Mouse (Mus musculus) thymus, adult 2 months (tissue): ENCODE measurements around the gene Isyna1. TPM values are rescaled to one million over a fixed set of nuclear protein-coding genes. Genes with fewer than 3 reads are reported as not detected.

Source experiments
- DNase-seq: peaks from one replicate; pipeline ENCODE4 v3.0.0; 2021
- H3K27ac ChIP-seq: fragments of 200-500 bp; 2 replicates; pipeline ENCODE4 v1.5.1; 2012; ENCODE audit warnings: low read length, control low read depth; ENCODE audit not compliant: control insufficient read depth, insufficient read depth
- H3K27me3 ChIP-seq: fragments of 200-500 bp; 2 replicates; pipeline ENCODE4 v1.6.1; 2012; ENCODE audit warnings: mild to moderate bottlenecking, low read length, moderate library complexity, mixed read lengths; ENCODE audit not compliant: control insufficient read depth, insufficient read depth
- H3K36me3 ChIP-seq: fragments of 200-500 bp; 2 replicates; pipeline ENCODE4 v1.6.1; 2012; ENCODE audit warnings: mild to moderate bottlenecking, low read length, moderate library complexity; ENCODE audit not compliant: control insufficient read depth, insufficient read depth
- H3K4me1 ChIP-seq: fragments of 200-500 bp; replicated peaks from 2 replicates; pipeline ENCODE4 v1.6.1; 2012; ENCODE audit warnings: low read length; ENCODE audit not compliant: control insufficient read depth, insufficient read depth
- H3K4me3 ChIP-seq: fragments of 200-500 bp; 2 replicates; pipeline ENCODE4 v1.5.1; 2012; ENCODE audit warnings: mild to moderate bottlenecking, low read length, control low read depth, moderate library complexity; ENCODE audit not compliant: control insufficient read depth, insufficient read depth
- CTCF ChIP-seq: fragments of 200-500 bp; IDR thresholded peaks from 2 replicates; pipeline ENCODE4 v1.5.1; 2012; ENCODE audit warnings: mild to moderate bottlenecking, control low read depth, low read length, moderate library complexity, borderline replicate concordance; ENCODE audit not compliant: control insufficient read depth, poor library complexity, insufficient read depth; ENCODE audit errors: extremely low read depth
- POLR2A ChIP-seq: fragments of 200-500 bp; IDR thresholded peaks from 2 replicates; pipeline ENCODE4 v1.6.1; 2012; ENCODE audit warnings: mild to moderate bottlenecking, low read length, control low read depth, moderate library complexity; ENCODE audit not compliant: control insufficient read depth, poor library complexity, insufficient read depth; ENCODE audit errors: extremely low read depth
- WGBS: fragments of 180-500 bp; shearing (Covaris S2); methylation state at CpG from one replicate; pipeline ENCODE4 v1.1.7; 2018; 5-methylcytosine and 5-hydroxymethylcytosine counted together
- polyA plus RNA-seq: library from polyadenylated mRNA; depleted of rRNA; stranded (reverse); fragments of >200 nt; gene quantifications from 2 replicates; pipeline ENCODE4 v1.2.3, GENCODE M21; 2012

Isyna1 gene
- polyA plus RNA-seq, 1 experiment, result 185 TPM

DNA sequence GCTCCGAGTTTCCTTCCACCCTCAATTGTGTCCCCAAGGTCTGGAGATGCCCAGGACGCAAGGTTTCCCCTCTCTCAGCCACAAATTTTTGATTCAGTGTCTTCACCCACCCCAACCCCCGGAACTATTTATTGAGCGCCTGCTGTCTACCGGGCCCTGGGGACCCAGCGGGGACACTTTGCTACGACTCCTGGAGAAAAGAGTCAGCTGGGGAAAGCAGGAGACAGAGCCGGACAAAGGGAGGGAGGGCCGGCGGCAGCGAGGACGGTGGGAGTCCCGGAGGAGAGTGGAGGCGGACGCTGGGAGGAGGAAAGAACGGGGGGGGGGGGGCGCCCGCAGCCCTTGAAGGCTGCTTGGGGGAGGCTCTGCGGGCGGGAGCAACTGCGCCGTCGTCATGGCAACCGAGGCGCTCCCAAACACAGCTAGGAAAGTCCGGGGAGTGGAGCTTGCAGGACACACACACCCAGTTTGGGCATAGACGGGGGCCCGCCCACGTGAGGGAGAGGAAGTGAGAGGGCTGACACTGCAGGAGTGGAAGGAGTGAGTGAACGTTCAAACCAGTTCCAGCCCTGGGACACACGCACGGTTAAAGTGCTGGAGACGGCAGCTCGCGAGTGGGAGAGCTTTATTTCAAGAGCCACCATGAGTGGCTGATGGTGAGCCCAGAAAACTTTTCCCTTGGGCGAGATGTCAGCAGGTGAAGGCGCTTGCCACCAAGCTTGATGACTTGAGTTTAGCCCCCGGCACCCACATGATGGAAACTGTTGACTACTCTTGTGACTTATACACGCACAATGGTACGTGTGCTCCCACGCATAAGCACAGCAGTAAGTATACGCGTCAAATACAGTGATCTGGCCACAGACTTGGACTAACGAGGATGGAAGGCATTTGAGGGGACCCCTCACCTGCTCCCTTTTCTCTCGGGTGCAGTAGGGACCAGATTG, 15.9 kb downstream of the Isyna1 start:
- peak overlapping the region; percentile 86 for H3K27ac ChIP-seq
- 1% methylated on average over 44 of the region's 45 CpGs for WGBS
- no peaks in the 10 kb centered on the region for H3K36me3 ChIP-seq
- TF ChIP-seq CTCF, result no peak
- peak; percentile 15 for TF ChIP-seq POLR2A
- H3K4me3 ChIP-seq, result peak overlapping the region; percentile 44
- peak; percentile 81 for DNase-seq
- peaks cover 46% of the 10 kb centered on the region for H3K4me1 ChIP-seq
- H3K27me3 ChIP-seq, result no peaks in the 10 kb centered on the region

DNA sequence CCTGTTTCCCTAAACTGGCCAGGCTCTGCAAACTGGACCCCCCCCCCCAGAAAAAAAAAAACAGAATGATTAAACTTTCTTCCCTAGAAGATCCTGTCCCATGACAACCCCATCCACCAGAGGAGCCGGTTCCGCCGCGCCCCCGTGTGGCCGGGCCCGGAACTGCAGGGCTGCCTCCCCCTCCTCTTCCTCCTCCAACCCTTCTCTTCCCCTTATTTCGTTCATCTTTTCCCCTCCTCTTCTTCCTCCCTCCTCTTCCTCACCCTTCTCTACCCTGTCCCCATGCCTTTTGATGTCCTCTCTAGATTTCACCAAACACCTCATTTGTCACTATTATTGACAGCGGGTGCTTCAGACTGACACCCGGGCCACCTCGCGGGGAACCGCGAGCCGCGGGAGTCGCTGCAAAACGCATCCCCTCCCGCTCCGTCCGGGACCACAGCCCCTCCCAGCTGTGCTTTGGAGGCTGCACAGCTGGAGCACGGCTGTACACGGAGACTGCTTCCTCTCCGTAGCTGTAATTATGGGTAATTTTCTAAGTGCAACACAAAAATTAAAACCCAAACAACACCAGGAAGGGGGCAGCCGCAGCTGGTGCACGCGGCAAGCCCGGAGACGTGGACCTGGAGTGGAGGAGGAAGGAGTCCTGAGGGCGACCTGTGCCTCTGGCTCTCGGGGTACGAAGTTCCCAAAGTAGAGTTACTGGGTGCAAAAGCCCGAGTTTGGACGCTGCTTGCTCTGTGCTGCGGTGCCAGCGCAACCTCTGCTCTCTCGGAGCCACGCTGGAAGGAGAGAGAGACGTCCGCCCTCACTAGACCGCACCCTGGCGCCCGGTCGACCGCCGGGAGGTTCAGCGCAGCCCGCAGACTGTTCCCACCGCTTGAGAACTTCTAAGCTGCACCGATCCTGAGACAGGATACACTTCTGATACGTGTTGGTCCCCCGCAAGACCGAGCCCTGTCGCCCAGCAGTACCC, 16.9 kb downstream of the Isyna1 start:
- under 1% methylated on average over 54 of the region's 54 CpGs for WGBS
- TF ChIP-seq CTCF, result peak; percentile 95
- no peak for TF ChIP-seq POLR2A
- Histone ChIP-seq H3K4me1 (peaks cover 46% of the 10 kb centered on the region), H3K27me3 (no peaks in the 10 kb centered on the region), H3K36me3 (no peaks in the 10 kb centered on the region), H3K27ac (peak overlapping the region; percentile 86), H3K4me3 (peak overlapping the region; percentile 59)
- DNase-seq, result peak; percentile 92

DNA sequence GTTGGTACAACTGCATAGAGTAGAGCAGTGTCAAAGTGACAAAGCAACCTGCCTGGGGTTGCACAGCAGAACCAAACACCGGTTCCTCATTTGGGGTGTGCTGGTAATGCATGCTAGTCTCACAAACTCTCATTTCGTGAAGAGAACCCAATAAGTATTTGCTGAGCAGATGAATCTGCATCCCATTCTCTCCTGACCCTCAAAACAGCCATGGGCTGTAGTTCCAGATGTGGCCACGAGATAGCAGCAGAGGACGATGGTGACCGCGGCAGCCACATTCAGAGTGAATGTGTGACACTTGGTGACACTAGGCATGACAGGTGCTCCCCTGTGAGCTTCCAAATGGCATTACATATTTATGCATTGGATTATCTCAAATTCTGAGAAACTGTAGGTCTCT, 17.7 kb downstream of the Isyna1 start:
- WGBS, result 0% methylated on average over 6 of the region's 6 CpGs
- Histone ChIP-seq H3K27ac (peak overlapping the region; percentile 60), H3K4me3 (peak overlapping the region; percentile 59), H3K36me3 (no peaks in the 10 kb centered on the region), H3K4me1 (peaks cover 42% of the 10 kb centered on the region), H3K27me3 (no peaks in the 10 kb centered on the region)
- DNase-seq, result peak; percentile 93
- TF ChIP-seq POLR2A (no peak), CTCF (peak; percentile 79; the same call in 1 of the 2 replicates)

DNA sequence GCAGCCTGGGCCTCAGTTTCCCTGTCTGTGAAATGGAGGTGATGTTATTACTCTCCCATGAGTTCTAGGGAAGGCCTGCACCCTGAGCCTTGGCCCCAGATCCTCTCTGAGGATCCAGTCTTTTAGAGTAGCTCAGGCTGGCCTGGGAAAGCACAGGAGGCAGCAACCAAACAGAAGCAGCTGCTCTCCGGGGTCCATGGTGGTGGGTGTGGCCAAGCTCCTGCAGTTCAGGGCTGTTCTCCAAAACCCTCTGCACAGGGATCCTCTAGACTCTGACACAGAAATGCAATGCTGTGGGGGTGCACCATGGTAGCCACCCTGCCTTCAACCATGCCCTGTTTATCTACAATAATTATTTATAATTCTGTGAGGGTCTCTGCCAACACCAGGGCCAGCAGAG, 19.6 kb downstream of the Isyna1 start:
- Histone ChIP-seq H3K4me3 (no peak overlapping the region), H3K27ac (no peak overlapping the region), H3K36me3 (no peaks in the 10 kb centered on the region), H3K4me1 (peaks cover 28% of the 10 kb centered on the region), H3K27me3 (no peaks in the 10 kb centered on the region)
- TF ChIP-seq POLR2A, result no peak
- no peak for TF ChIP-seq CTCF
- no peak for DNase-seq
- WGBS, result 30% methylated on average over 1 of the region's 1 CpGs

DNA sequence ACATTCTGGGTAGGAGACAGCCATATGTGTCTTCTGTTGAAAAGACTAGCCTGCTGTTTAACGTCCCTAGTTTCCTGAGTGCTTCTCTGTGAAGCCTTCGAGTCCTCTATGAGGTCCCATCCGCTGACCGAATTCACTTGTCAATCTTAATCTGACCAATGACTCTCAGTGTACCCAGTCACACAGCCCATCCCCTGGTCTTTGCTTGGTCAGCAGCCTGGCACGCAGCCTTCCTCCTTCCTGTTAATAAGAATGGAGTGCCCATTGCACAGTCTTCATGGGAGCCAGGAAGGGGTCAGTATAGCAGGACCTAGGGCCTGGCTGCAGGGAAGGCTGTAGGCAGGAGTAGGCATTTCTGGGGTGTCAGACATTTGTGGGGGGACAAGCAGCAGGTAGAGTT, 20.3 kb downstream of the Isyna1 start:
- WGBS, result 50% methylated on average over 5 of the region's 5 CpGs
- no peak overlapping the region for H3K27ac ChIP-seq
- no peak for TF ChIP-seq POLR2A
- no peak for TF ChIP-seq CTCF
- no peaks in the 10 kb centered on the region for H3K27me3 ChIP-seq
- H3K4me1 ChIP-seq, result peaks cover 24% of the 10 kb centered on the region
- no peaks in the 10 kb centered on the region for H3K36me3 ChIP-seq
- no peak overlapping the region for H3K4me3 ChIP-seq
- no peak for DNase-seq

DNA sequence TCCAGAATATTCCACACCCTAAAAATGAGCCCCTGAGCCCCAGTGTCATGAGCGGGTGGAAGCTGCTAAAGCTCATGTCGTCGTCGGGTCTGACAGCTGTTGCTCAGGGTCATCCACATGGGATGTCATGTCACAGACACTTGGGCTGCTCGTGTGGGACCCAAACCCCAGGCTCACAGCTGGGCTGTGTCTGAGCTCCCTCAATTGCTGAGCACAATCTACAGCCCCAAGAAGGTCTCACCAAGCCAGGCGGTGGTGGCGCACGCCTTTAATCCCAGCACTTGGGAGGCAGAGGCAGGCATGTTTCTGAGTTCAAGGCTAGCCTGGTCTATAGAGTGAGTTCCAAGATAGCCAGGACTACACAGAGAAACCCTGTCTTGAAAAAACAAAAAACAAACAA, 21.1 kb downstream of the Isyna1 start:
- H3K4me3 ChIP-seq, result no peak overlapping the region
- no peak for TF ChIP-seq CTCF
- no peak for TF ChIP-seq POLR2A

More for the DNA sequence above, 21.1 kb downstream of the Isyna1 start:
- 94% methylated on average over 8 of the region's 8 CpGs for WGBS
- peaks cover 19% of the 10 kb centered on the region for H3K4me1 ChIP-seq
- DNase-seq, result no peak
- H3K36me3 ChIP-seq, result no peaks in the 10 kb centered on the region
- H3K27ac ChIP-seq, result no peak overlapping the region
- no peaks in the 10 kb centered on the region for H3K27me3 ChIP-seq
